Mouse (Mus musculus) spleen, adult 2 months (tissue): ENCODE results near the gene Kazn.

Experiments
- CTCF ChIP-seq: fragments of 200-500 bp; IDR thresholded peaks from 2 replicates; pipeline ENCODE4 v1.5.1; 2011; ENCODE audit warnings: mild to moderate bottlenecking, inconsistent platforms; ENCODE audit not compliant: insufficient read depth, insufficient read length, insufficient replicate concordance; ENCODE audit errors: extremely low read depth
- POLR2A ChIP-seq: fragments of 200-500 bp; IDR thresholded peaks from 2 replicates; pipeline ENCODE4 v1.6.1; 2011; ENCODE audit warnings: low read depth, low read length, inconsistent platforms

- TF ChIP-seq POLR2A (no peak), CTCF (no peak)
These were observed 79.2 kb downstream of the Kazn start for GRCm38 (mm10) chr4:142160041-142160440.
